Mouse (Mus musculus) layer of hippocampus, postnatal 14 days (tissue): ENCODE measurements around the gene Pold4. TPM values are rescaled to one million over a fixed set of nuclear protein-coding genes. Genes with fewer than 3 reads are reported as not detected.

Source experiments
- DNase-seq, 2 experiments: peaks; one replicate each; pipeline ENCODE4 v3.0.0; 2021 to 2022; ENCODE audit warnings: low spot score in 2 of 2, mixed read lengths in 1 of 2
- microRNA-seq, 2 experiments: library from miRNA; unstranded; fragments of <30 nt; microRNA quantifications; one replicate each; pipeline ENCODE4 v1.2.0; 2021
- total RNA-seq, 2 experiments: library from RNA; stranded (reverse); gene quantifications; 2 replicates each; pipeline ENCODE4 v1.2.3; 2021

Pold4 gene
- total RNA-seq, 2 experiments from 2014 or later: 11.9 to 13.5 TPM

GRCm38 (mm10) chr19:4268566-4269361, 37.1 kb downstream of the Pold4 start, which contains the start of gene Ssh3:
Gene Ssh3 (minus strand): TSS chr19:4269180.
- peak; percentile 39 to 57 for DNase-seq

- DNase-seq: no peak
Measured at GRCm38 (mm10) chr19:4270187-4270586, 38.5 kb downstream of the Pold4 start.

GRCm38 (mm10) chr19:4270972-4271371, 39.3 kb downstream of the Pold4 start:
- DNase-seq: no peak

GRCm38 (mm10) chr19:4279487-4279886, 47.8 kb downstream of the Pold4 start:
- no peak for DNase-seq

- DNase-seq: no peak
Measured at GRCm38 (mm10) chr19:4280425-4280824, 48.7 kb downstream of the Pold4 start.

GRCm38 (mm10) chr19:4282898-4283553, 51.3 kb downstream of the Pold4 start, which contains the start of gene Ankrd13d:
Gene Ankrd13d (minus strand): TSS chr19:4283137.
- DNase-seq: peak; percentile 93 to 95

Small RNA genes lying within 50 kb of the gene (microRNA-seq; reads per million reads assigned to microRNA genes)
- gene Gm26115 (0 reads per million in 2 experiments), gene Mir6985 (2.5 to 3.2 reads per million in 2 experiments)

Other genes with a start within 250 kb of the Pold4 start
- 1 to 10 TPM; 2.0 to 2.3 TPM for gene Acy3, start 245.3 kb upstream of the Pold4 start, total RNA-seq
- gene Tbx10, start 239.1 kb upstream of the Pold4 start, total RNA-seq: not detected
- 10 to 100 TPM; 12.3 to 12.5 TPM for gene Nudt8, start 231.3 kb upstream of the Pold4 start, total RNA-seq
- 1 to 10 TPM; 1.5 to 2.2 TPM for gene Gm49405, start 231.3 kb upstream of the Pold4 start, total RNA-seq
- gene Doc2g, start 228.6 kb upstream of the Pold4 start, total RNA-seq: 1 to 10 TPM; 2.3 to 3.0 TPM
- 100 to 1,000 TPM; 234 to 250 TPM for gene Ndufv1, start 219.1 kb upstream of the Pold4 start, total RNA-seq
- 100 to 1,000 TPM; 264 to 267 TPM for gene Gstp1, start 193.9 kb upstream of the Pold4 start, total RNA-seq
- 10 to 100 TPM; 25.9 to 48.3 TPM for gene Gstp2, start 185.9 kb upstream of the Pold4 start, total RNA-seq
- not detected for gene Gstp3, start 172.3 kb upstream of the Pold4 start, total RNA-seq
- gene Cabp2, start 150.3 kb upstream of the Pold4 start, total RNA-seq: not detected
- gene Cdk2ap2, start 134.7 kb upstream of the Pold4 start, total RNA-seq: 10 to 100 TPM; 25.0 to 34.1 TPM
- gene Pitpnm1, start 131.9 kb upstream of the Pold4 start, total RNA-seq: 100 to 1,000 TPM; 192 to 214 TPM
- gene Aip, start 106.0 kb upstream of the Pold4 start, total RNA-seq: 10 to 100 TPM; 73.9 to 83.2 TPM
- gene Gpr152, start 92.1 kb upstream of the Pold4 start, total RNA-seq: not detected
- not detected for gene Cabp4, start 87.9 kb upstream of the Pold4 start, total RNA-seq
- 100 to 1,000 TPM in 1 of 2 experiments, 10 to 100 TPM in 1; 91.1 to 102 TPM for gene Coro1b, start 83.3 kb upstream of the Pold4 start, total RNA-seq
- gene Ptprcap, start 78.3 kb upstream of the Pold4 start, total RNA-seq: 1 to 10 TPM in 1 of 2 experiments, under 1 TPM in 1; 0.99 to 2.5 TPM
- 10 to 100 TPM; 32.6 to 40.9 TPM for gene Rps6kb2, start 68.5 kb upstream of the Pold4 start, total RNA-seq
- 1 to 10 TPM; 4.0 to 4.9 TPM for gene Carns1, start 56.4 kb upstream of the Pold4 start, total RNA-seq
- 1 to 10 TPM in 1 of 2 experiments, under 1 TPM in 1; 0.74 to 1.8 TPM for gene Tbc1d10c, start 40.6 kb upstream of the Pold4 start, total RNA-seq
- gene Ppp1ca, start 39.8 kb upstream of the Pold4 start, total RNA-seq: 100 to 1,000 TPM; 281 TPM
- 1 to 10 TPM; 6.6 to 6.7 TPM for gene Rad9a, start 30.2 kb upstream of the Pold4 start, total RNA-seq
- gene Clcf1, start 17.7 kb upstream of the Pold4 start, total RNA-seq: under 1 TPM; 0.88 to 0.90 TPM
- not detected for gene AC109138.7, start 17.5 kb upstream of the Pold4 start, total RNA-seq
- 10 to 100 TPM; 51.6 to 55.7 TPM for gene Ssh3, start 37.3 kb downstream of the Pold4 start, total RNA-seq
- gene Ankrd13d, start 51.2 kb downstream of the Pold4 start, total RNA-seq: 10 to 100 TPM; 70.3 to 81.8 TPM
- gene Grk2, start 74.3 kb downstream of the Pold4 start, total RNA-seq: 100 to 1,000 TPM; 146 to 150 TPM
- 10 to 100 TPM; 69.3 to 73.2 TPM for gene Kdm2a, start 166.4 kb downstream of the Pold4 start, total RNA-seq
- 1 to 10 TPM; 2.0 to 2.2 TPM for gene Rhod, start 207.5 kb downstream of the Pold4 start, total RNA-seq
- 10 to 100 TPM; 34.7 to 37.7 TPM for gene Syt12, start 245.5 kb downstream of the Pold4 start, total RNA-seq